Mouse (Mus musculus): ENCODE measurements around the gene Lypd4. TPM values are rescaled to one million over a fixed set of nuclear protein-coding genes. Genes with fewer than 3 reads are reported as not detected.

The Lypd4 gene
- polyA plus RNA-seq, 1 experiment from 2014 or later, result not detected

- no peak overlapping the region for H3K9ac ChIP-seq (replicated peaks; ENCODE audit: low read length)
- no peaks in the 10 kb centered on the region for H3K4me1 ChIP-seq (ENCODE audit: control insufficient read depth, insufficient read depth, low read length)
- WGBS, result 89% methylated on average over 4 of the region's 4 CpGs
- no peaks in the 10 kb centered on the region for H3K36me3 ChIP-seq (replicated peaks; ENCODE audit: control insufficient read depth, insufficient read depth, low read depth, low read length)
- no peak for ATAC-seq (replicated peaks; ENCODE audit: insufficient number of reproducible peaks, low FRiP score, low TSS enrichment, low read depth)
- H3K9me3 ChIP-seq (replicated peaks; ENCODE audit: control insufficient read depth, low read length), result no peaks in the 10 kb centered on the region
- H3K27ac ChIP-seq (replicated peaks; ENCODE audit: low read depth, low read length), result no peak overlapping the region
- no peak overlapping the region for H3K4me3 ChIP-seq (ENCODE audit: low read depth, low read length)
- DNase-seq (ENCODE audit: low spot score), result no peak
- no peaks in the 10 kb centered on the region for H3K27me3 ChIP-seq (ENCODE audit: control insufficient read depth, insufficient read depth, low read length)
- H3K4me2 ChIP-seq (ENCODE audit: low read depth, low read length), result no peak overlapping the region
Measured at GRCm38 (mm10) chr7:24862853-24863252, 6.9 kb downstream of the Lypd4 start.

- Histone ChIP-seq H3K9me3 (replicated peaks; ENCODE audit: control insufficient read depth, low read length) (no peaks in the 10 kb centered on the region), H3K9ac (replicated peaks; ENCODE audit: low read length) (no peak within 1 kb of the TSS), H3K27me3 (ENCODE audit: control insufficient read depth, insufficient read depth, low read length) (no peaks in the 10 kb centered on the region), H3K4me2 (ENCODE audit: low read depth, low read length) (no peak within 1 kb of the TSS), H3K36me3 (replicated peaks; ENCODE audit: control insufficient read depth, insufficient read depth, low read depth, low read length) (no peaks in the 10 kb centered on the region), H3K4me1 (ENCODE audit: control insufficient read depth, insufficient read depth, low read length) (no peaks in the 10 kb centered on the region), H3K4me3 (ENCODE audit: low read depth, low read length) (no peak within 1 kb of the TSS), H3K27ac (replicated peaks; ENCODE audit: low read depth, low read length) (no peak within 1 kb of the TSS)
- 85% methylated on average over 7 of the region's 7 CpGs for WGBS
- ATAC-seq (replicated peaks; ENCODE audit: insufficient number of reproducible peaks, low FRiP score, low TSS enrichment, low read depth) (no peak), DNase-seq (ENCODE audit: low spot score) (no peak)
Measured at GRCm38 (mm10) chr7:24861913-24862312, 7.8 kb downstream of the Lypd4 start, which contains the start of gene Gm9844. Gm9844 (plus strand) TSS chr7:24862213.

- Histone ChIP-seq H3K4me2 (ENCODE audit: low read depth, low read length) (no peak overlapping the region), H3K36me3 (replicated peaks; ENCODE audit: control insufficient read depth, insufficient read depth, low read depth, low read length) (no peaks in the 10 kb centered on the region), H3K9me3 (replicated peaks; ENCODE audit: control insufficient read depth, low read length) (no peaks in the 10 kb centered on the region), H3K9ac (replicated peaks; ENCODE audit: low read length) (no peak overlapping the region), H3K4me1 (ENCODE audit: control insufficient read depth, insufficient read depth, low read length) (no peaks in the 10 kb centered on the region), H3K27ac (replicated peaks; ENCODE audit: low read depth, low read length) (no peak overlapping the region), H3K27me3 (ENCODE audit: control insufficient read depth, insufficient read depth, low read length) (no peaks in the 10 kb centered on the region), H3K4me3 (ENCODE audit: low read depth, low read length) (no peak overlapping the region)
- whole genome bisulfite sequencing, result 82% methylated on average over 5 of the region's 5 CpGs
- ATAC-seq (replicated peaks; ENCODE audit: insufficient number of reproducible peaks, low FRiP score, low TSS enrichment, low read depth) (no peak), DNase-seq (ENCODE audit: low spot score) (no peak)
Measured at GRCm38 (mm10) chr7:24859234-24859633, 10.5 kb downstream of the Lypd4 start.

- Histone ChIP-seq H3K36me3 (replicated peaks; ENCODE audit: control insufficient read depth, insufficient read depth, low read depth, low read length) (no peaks in the 10 kb centered on the region), H3K4me3 (ENCODE audit: low read depth, low read length) (no peak overlapping the region), H3K4me2 (ENCODE audit: low read depth, low read length) (no peak overlapping the region), H3K9ac (replicated peaks; ENCODE audit: low read length) (no peak overlapping the region), H3K27ac (replicated peaks; ENCODE audit: low read depth, low read length) (no peak overlapping the region), H3K4me1 (ENCODE audit: control insufficient read depth, insufficient read depth, low read length) (no peaks in the 10 kb centered on the region), H3K27me3 (ENCODE audit: control insufficient read depth, insufficient read depth, low read length) (no peaks in the 10 kb centered on the region), H3K9me3 (replicated peaks; ENCODE audit: control insufficient read depth, low read length) (no peaks in the 10 kb centered on the region)
- no peak for ATAC-seq (replicated peaks; ENCODE audit: insufficient number of reproducible peaks, low FRiP score, low TSS enrichment, low read depth)
- DNase-seq (ENCODE audit: low spot score), result no peak
- WGBS, result 32% methylated on average over 6 of the region's 6 CpGs
Measured at GRCm38 (mm10) chr7:24856460-24857120, 13.2 kb downstream of the Lypd4 start.

GRCm38 (mm10) chr7:24853695-24854094, 16.0 kb downstream of the Lypd4 start:
- Histone ChIP-seq H3K4me1 (ENCODE audit: control insufficient read depth, insufficient read depth, low read length) (no peaks in the 10 kb centered on the region), H3K27me3 (ENCODE audit: control insufficient read depth, insufficient read depth, low read length) (no peaks in the 10 kb centered on the region), H3K36me3 (replicated peaks; ENCODE audit: control insufficient read depth, insufficient read depth, low read depth, low read length) (no peaks in the 10 kb centered on the region), H3K4me2 (ENCODE audit: low read depth, low read length) (no peak overlapping the region), H3K4me3 (ENCODE audit: low read depth, low read length) (no peak overlapping the region), H3K9me3 (replicated peaks; ENCODE audit: control insufficient read depth, low read length) (no peaks in the 10 kb centered on the region), H3K27ac (replicated peaks; ENCODE audit: low read depth, low read length) (0 out of 2 replicates have a peak overlapping the region, but pooled peaks have one; percentile 28), H3K9ac (replicated peaks; ENCODE audit: low read length) (peak overlapping the region; percentile 25; the same call in 1 of the 2 replicates)
- 24% methylated on average over 7 of the region's 7 CpGs for WGBS
- DNase-seq (ENCODE audit: low spot score), result no peak
- ATAC-seq (replicated peaks; ENCODE audit: insufficient number of reproducible peaks, low FRiP score, low TSS enrichment, low read depth), result no peak

- ATAC-seq (replicated peaks; ENCODE audit: insufficient number of reproducible peaks, low FRiP score, low TSS enrichment, low read depth), result no peak
- no peak for DNase-seq (ENCODE audit: low spot score)
- no peaks in the 10 kb centered on the region for H3K36me3 ChIP-seq (replicated peaks; ENCODE audit: control insufficient read depth, insufficient read depth, low read depth, low read length)
- H3K4me1 ChIP-seq (ENCODE audit: control insufficient read depth, insufficient read depth, low read length), result no peaks in the 10 kb centered on the region
- no peak overlapping the region for H3K27ac ChIP-seq (replicated peaks; ENCODE audit: low read depth, low read length)
- H3K4me3 ChIP-seq (ENCODE audit: low read depth, low read length), result no peak overlapping the region
- H3K9ac ChIP-seq (replicated peaks; ENCODE audit: low read length), result no peak overlapping the region
- H3K4me2 ChIP-seq (ENCODE audit: low read depth, low read length), result no peak overlapping the region
- H3K27me3 ChIP-seq (ENCODE audit: control insufficient read depth, insufficient read depth, low read length), result no peaks in the 10 kb centered on the region
- no peaks in the 10 kb centered on the region for H3K9me3 ChIP-seq (replicated peaks; ENCODE audit: control insufficient read depth, low read length)
Measured at GRCm38 (mm10) chr7:24853233-24853563, 16.5 kb downstream of the Lypd4 start.

- ATAC-seq (replicated peaks; ENCODE audit: insufficient number of reproducible peaks, low FRiP score, low TSS enrichment, low read depth), result no peak; the same call in 1 of the 2 replicates
- Histone ChIP-seq H3K9ac (replicated peaks; ENCODE audit: low read length) (no peak overlapping the region), H3K36me3 (replicated peaks; ENCODE audit: control insufficient read depth, insufficient read depth, low read depth, low read length) (no peaks in the 10 kb centered on the region), H3K4me2 (ENCODE audit: low read depth, low read length) (no peak overlapping the region), H3K4me3 (ENCODE audit: low read depth, low read length) (no peak overlapping the region), H3K27ac (replicated peaks; ENCODE audit: low read depth, low read length) (no peak overlapping the region), H3K27me3 (ENCODE audit: control insufficient read depth, insufficient read depth, low read length) (no peaks in the 10 kb centered on the region), H3K4me1 (ENCODE audit: control insufficient read depth, insufficient read depth, low read length) (no peaks in the 10 kb centered on the region), H3K9me3 (replicated peaks; ENCODE audit: control insufficient read depth, low read length) (no peaks in the 10 kb centered on the region)
- no peak for DNase-seq (ENCODE audit: low spot score)
- 75% methylated on average over 8 of the region's 8 CpGs for WGBS
Measured at GRCm38 (mm10) chr7:24852557-24853232, 17.0 kb downstream of the Lypd4 start.

- H3K9me3 ChIP-seq (replicated peaks; ENCODE audit: control insufficient read depth, low read length), result no peaks in the 10 kb centered on the region
- H3K9ac ChIP-seq (replicated peaks; ENCODE audit: low read length), result no peak overlapping the region
- ATAC-seq (replicated peaks; ENCODE audit: insufficient number of reproducible peaks, low FRiP score, low TSS enrichment, low read depth), result no peak
- H3K4me3 ChIP-seq (ENCODE audit: low read depth, low read length), result no peak overlapping the region
- H3K4me1 ChIP-seq (ENCODE audit: control insufficient read depth, insufficient read depth, low read length), result no peaks in the 10 kb centered on the region
- no peaks in the 10 kb centered on the region for H3K36me3 ChIP-seq (replicated peaks; ENCODE audit: control insufficient read depth, insufficient read depth, low read depth, low read length)
- no peak overlapping the region for H3K27ac ChIP-seq (replicated peaks; ENCODE audit: low read depth, low read length)
- no peaks in the 10 kb centered on the region for H3K27me3 ChIP-seq (ENCODE audit: control insufficient read depth, insufficient read depth, low read length)
- WGBS, result 85% methylated on average over 5 of the region's 5 CpGs
- H3K4me2 ChIP-seq (ENCODE audit: low read depth, low read length), result no peak overlapping the region
- no peak for DNase-seq (ENCODE audit: low spot score)
Measured at GRCm38 (mm10) chr7:24851596-24852325, 18.0 kb downstream of the Lypd4 start.

Measured in embryonic facial prominence, embryonic 11.5 days (tissue).